Mouse (Mus musculus): ENCODE data around the gene Tchp.

Tchp gene

DNA sequence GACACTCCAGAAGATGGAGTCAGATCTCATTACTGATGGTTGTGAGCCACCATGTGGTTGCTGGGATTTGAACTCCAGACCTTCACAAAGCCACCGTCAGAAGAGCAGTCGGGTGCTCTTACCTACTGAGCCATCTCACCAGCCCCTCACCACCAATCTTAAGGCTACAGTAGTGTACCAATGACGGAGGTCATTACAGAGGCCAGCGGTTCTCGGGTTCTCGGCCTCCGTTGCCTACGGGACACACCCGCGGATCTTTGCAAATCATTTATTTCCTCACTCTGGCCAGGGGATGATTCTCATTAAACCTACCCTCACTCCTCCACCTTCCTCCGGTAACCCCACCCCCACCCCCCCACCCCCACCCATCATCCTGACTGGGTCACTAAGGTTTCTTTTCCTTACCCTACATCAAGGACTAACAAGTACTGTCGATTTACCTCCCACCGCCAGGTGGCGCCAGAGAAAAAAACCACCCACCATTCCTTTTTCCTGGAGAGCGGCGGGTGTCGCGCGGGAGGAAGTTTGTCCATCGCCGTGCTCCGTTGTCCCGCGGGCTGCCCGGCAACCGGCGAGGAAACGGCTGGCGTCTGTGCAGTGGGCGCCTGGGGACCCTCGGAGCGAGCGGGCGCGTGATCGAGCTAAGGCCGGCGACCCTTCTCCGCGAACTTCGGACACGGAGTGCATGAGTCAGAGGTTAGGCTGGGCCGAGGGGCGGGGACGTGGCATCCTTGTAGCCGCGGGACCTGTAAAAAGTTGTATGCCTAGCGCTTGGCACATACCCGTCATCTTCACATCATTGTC lies at the start of gene Tchp:
Tchp (plus strand) TSS at position 496 of the 804 bp plus-strand sequence.
- DNase-seq = peak; percentile 97

- no peak for DNase-seq
Measured at GRCm38 (mm10) chr5:114658255-114658654, 49.3 kb upstream of the Tchp start, which contains the start of gene Trpv4. Trpv4 (minus strand) TSS chr5:114658421.

DNA sequence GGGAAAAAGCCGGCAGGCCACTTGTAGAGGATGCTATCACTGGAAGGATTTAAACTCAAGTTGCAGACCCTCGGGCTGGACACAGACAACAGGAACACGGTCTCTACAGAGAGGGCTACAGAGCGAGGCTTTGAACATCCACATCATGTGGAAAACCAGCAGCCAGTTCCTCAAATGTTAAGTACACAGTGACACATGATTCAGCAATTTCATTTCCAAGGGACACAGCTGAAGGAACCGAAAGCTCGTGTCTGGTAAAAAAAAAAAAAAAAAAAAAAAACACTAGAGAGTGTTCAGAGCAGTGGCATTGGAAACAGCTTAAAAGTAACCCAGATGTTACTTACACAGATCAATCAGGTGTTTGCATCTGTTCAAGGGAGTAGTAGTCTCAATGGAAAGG lies 46.5 kb upstream of the Tchp start:
- DNase-seq = no peak

GRCm38 (mm10) chr5:114664139-114664538 lies 43.4 kb upstream of the Tchp start:
- no peak for DNase-seq

DNA sequence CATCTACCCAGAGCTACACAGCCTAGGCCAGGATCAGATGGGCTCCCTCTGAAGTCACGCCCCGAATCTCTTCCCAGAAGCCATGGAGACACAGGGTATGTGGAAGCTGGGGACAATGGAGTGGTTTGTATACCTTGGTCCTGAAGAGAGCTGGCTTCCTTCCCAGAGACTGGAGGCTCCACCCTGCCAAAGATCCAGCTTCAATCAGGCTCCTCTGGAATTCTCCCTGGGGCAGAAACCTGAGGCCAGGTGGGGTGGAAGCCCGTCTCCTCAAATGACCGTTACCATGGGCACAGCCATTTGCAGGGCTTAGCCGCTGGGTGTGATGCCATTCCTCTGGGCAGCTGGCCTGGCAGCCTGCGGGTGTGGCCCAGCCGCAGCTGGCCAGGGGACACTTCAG lies 42.8 kb upstream of the Tchp start:
- DNase-seq = no peak

- DNase-seq = no peak
Measured at GRCm38 (mm10) chr5:114666659-114667058, 40.9 kb upstream of the Tchp start.

- DNase-seq = peak; percentile 100
Measured at GRCm38 (mm10) chr5:114667228-114667856, 40.2 kb upstream of the Tchp start.

- DNase-seq = no peak
Measured at GRCm38 (mm10) chr5:114669014-114669413, 38.5 kb upstream of the Tchp start.

- no peak for DNase-seq
Measured at GRCm38 (mm10) chr5:114673114-114673513, 34.4 kb upstream of the Tchp start.

DNA sequence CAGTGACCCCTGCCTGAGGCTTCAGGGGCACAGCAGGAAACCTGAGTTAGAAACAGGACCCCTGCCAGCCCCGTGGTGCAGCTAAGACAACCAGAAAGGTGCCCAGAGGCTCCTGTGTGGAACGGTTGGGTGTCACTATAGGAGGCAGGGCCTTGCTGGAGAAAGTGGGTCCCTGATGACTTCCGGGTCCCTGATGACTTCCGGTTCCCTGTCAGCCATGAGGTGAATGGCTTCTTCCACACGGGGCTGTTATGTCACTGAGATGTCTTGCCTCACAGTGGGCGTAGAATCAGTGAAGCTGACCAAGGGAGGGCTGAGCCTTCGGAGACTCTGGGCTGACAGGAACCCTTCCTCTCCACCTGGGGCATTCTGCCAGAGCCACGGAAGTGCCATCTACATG lies 33.0 kb upstream of the Tchp start:
- DNase-seq = no peak

GRCm38 (mm10) chr5:114679841-114680591 lies 27.5 kb upstream of the Tchp start:
- peak; percentile 43 for DNase-seq

DNA sequence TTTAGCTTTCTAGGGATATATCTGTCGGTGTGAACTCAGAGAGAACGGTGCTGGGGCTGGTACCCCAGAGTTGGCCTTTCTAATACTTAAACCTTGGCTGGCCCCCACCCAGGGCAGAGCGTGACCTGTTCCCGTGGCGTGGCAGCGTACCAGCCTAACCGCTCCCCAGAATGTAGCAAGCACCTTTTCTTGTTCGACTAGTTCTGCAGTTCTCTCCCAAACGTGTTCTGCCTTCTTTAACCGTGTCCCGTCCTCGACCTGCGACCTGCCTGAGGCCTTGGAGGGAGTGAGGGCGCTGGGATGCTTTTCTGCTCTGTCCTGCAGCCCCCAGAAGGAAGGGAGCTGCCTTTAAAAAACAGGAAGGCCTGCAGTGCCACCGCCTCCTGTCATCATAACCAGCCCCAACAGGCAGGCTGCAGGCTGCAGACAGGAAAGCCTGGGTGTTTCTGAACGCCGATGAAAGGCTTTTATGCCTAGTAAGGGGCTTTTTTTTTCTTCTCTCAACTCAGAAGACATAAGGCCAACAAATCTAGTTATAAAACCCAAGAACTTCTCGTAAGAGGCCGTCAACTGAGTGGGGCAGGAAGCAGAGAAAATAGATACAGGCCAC lies 26.8 kb upstream of the Tchp start:
- peak; percentile 63 for DNase-seq

GRCm38 (mm10) chr5:114681717-114682116 lies 25.8 kb upstream of the Tchp start:
- DNase-seq = no peak

- DNase-seq = no peak
Measured at GRCm38 (mm10) chr5:114685986-114686385, 21.6 kb upstream of the Tchp start.

GRCm38 (mm10) chr5:114686726-114687210 lies 20.8 kb upstream of the Tchp start:
- DNase-seq = no peak

GRCm38 (mm10) chr5:114687901-114688300 lies 19.7 kb upstream of the Tchp start:
- peak; percentile 28 for DNase-seq

- no peak for DNase-seq
Measured at GRCm38 (mm10) chr5:114688703-114689102, 18.9 kb upstream of the Tchp start.

- DNase-seq = peak; percentile 55
Measured at GRCm38 (mm10) chr5:114689700-114690366, 17.7 kb upstream of the Tchp start.

DNA sequence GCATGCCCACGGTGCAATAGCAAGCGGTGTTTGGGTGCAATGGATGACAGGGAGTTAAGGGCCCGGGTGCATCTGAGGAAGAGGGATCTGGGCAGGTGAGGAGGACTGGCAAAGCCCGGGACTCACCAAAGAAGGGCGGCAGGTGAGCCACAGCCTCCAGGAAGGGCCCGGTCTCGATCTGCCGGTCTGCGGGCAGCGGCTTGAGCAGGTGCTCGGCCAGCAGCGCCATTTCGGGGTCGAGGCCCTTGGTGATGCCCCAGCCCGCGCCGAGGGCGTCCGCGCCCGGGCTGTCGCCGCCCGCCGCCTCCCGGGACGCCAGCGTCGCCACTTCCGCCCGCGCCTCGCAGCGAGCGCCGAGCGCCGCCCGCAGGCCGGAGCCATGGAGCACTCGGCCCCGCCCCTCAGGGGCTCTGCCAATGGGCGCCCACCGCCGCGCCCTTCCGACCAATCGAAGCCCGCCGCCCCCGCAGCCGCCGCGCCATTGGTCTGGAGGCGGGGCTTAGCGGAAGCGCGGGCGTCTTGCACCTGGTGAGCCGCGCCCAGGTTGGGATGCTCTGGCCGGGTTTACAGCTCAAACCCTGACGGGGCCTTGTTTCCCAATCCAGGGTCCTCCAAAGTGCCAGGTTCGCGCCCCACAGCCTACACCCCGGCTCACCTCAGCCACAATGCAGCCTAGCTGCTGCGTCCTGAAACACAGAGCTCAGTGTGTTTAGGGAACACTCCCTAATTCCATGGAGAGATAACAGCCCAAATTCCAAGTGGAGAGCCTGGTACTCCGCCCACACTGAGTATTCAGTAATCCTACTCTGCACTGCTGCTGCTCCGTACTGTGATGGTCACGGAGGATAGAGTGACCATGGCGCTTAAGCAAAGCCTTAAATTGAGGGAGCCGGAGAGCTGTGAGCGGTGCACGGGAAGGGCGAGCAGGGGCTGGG lies 16.7 kb upstream of the Tchp start, which contains the start of gene Gltp:
Gltp (minus strand) TSS at position 352 of the 935 bp plus-strand sequence.
- peak; percentile 98 for DNase-seq

DNA sequence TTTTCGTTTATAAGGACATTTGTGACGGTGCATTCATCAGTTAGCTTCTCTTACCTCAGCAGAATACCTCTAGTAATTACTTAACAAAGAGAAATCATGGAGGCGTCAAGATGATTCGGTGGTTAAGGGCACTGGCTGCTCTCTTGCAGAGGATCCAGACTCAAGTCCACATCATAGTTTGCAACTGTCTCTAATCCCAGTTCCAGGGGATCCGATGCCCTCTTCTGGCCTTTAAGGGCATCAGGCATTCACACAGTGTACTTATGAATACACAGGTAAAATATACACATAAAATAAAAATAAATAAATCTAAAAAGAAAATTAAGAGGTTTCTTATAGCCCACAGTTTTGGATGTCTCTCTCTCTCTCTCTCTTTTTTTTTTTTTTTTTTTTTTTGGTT lies 11.8 kb upstream of the Tchp start:
- no peak for DNase-seq

GRCm38 (mm10) chr5:114696939-114697338 lies 10.6 kb upstream of the Tchp start:
- DNase-seq = no peak
